Mouse (Mus musculus) heart, adult 18-20 months (tissue): ENCODE data around the gene Ntrk1. TPM values are rescaled to one million over a fixed set of nuclear protein-coding genes. Genes with fewer than 3 reads are reported as not detected.
A peak's percentile ranks its signal among the peaks of the same experiment; 100 is the strongest.

Experiments used
- DNase-seq, 2 experiments: peaks; one replicate each; pipeline ENCODE4 v3.0.0; 2021 to 2022; ENCODE audit warnings: mixed read lengths in 1 of 2
- total RNA-seq, 2 experiments: library from RNA; stranded (reverse); gene quantifications; 2 replicates each; pipeline ENCODE4 v1.2.3; 2021

The Ntrk1 gene
- total RNA-seq, 2 experiments from 2014 or later, result 0.57 TPM; not detected in 1

GRCm38 (mm10) chr3:87785626-87786214 lies 9.2 kb downstream of the Ntrk1 start:
- DNase-seq, result no peak

GRCm38 (mm10) chr3:87785156-87785555 lies 9.8 kb downstream of the Ntrk1 start:
- no peak for DNase-seq

- DNase-seq, result no peak
These were observed 11.5 kb downstream of the Ntrk1 start for GRCm38 (mm10) chr3:87783282-87784023.

GRCm38 (mm10) chr3:87779086-87779485 lies 15.9 kb downstream of the Ntrk1 start:
- DNase-seq, result no peak

- no peak for DNase-seq
These were observed 16.7 kb downstream of the Ntrk1 start for GRCm38 (mm10) chr3:87778283-87778682.

- no peak for DNase-seq
These were observed 23.9 kb downstream of the Ntrk1 start for GRCm38 (mm10) chr3:87771088-87771487.

GRCm38 (mm10) chr3:87770280-87770679 lies 24.7 kb downstream of the Ntrk1 start:
- DNase-seq, result peak; percentile 38 to 74

GRCm38 (mm10) chr3:87769506-87769905 lies 25.5 kb downstream of the Ntrk1 start:
- no peak for DNase-seq

GRCm38 (mm10) chr3:87768844-87769243 lies 26.1 kb downstream of the Ntrk1 start:
- DNase-seq, result peak; percentile 92 to 95

GRCm38 (mm10) chr3:87768431-87768830 lies 26.5 kb downstream of the Ntrk1 start:
- peak in 1 of 2 experiments; percentile 42 for DNase-seq

GRCm38 (mm10) chr3:87767764-87768163 lies 27.2 kb downstream of the Ntrk1 start:
- DNase-seq, result peak; percentile 65 to 79

GRCm38 (mm10) chr3:87766284-87766667 lies 28.7 kb downstream of the Ntrk1 start:
- DNase-seq, result no peak

GRCm38 (mm10) chr3:87765631-87766283 lies 29.2 kb downstream of the Ntrk1 start:
- peak; percentile 42 to 60 for DNase-seq

GRCm38 (mm10) chr3:87765091-87765490 lies 29.9 kb downstream of the Ntrk1 start:
- peak; percentile 56 to 79 for DNase-seq

GRCm38 (mm10) chr3:87764506-87764905 lies 30.5 kb downstream of the Ntrk1 start:
- DNase-seq, result peak; percentile 41 to 56

- DNase-seq, result peak; percentile 87 to 91
These were observed 31.2 kb downstream of the Ntrk1 start for GRCm38 (mm10) chr3:87763683-87764289.

- no peak for DNase-seq
These were observed 31.8 kb downstream of the Ntrk1 start for GRCm38 (mm10) chr3:87763202-87763601.

GRCm38 (mm10) chr3:87761408-87762375 lies 33.3 kb downstream of the Ntrk1 start:
- no peak for DNase-seq

- DNase-seq, result no peak
These were observed 36.3 kb downstream of the Ntrk1 start for GRCm38 (mm10) chr3:87758641-87759040.

- no peak for DNase-seq
These were observed 38.5 kb downstream of the Ntrk1 start for GRCm38 (mm10) chr3:87756488-87756887.

- DNase-seq, result peak; percentile 83 to 91
These were observed 39.0 kb downstream of the Ntrk1 start for GRCm38 (mm10) chr3:87755964-87756363.

GRCm38 (mm10) chr3:87753829-87754228 lies 41.1 kb downstream of the Ntrk1 start:
- DNase-seq, result no peak
